Mouse (Mus musculus) urinary bladder, postnatal 4 days (tissue): Measurements from ENCODE around the gene Rbl2.

Source experiments
- DNase-seq, 2 experiments: peaks; one replicate each; pipeline ENCODE4 v3.0.0; 2021 to 2022; ENCODE audit warnings: low spot score in 2 of 2

Rbl2 gene

DNA sequence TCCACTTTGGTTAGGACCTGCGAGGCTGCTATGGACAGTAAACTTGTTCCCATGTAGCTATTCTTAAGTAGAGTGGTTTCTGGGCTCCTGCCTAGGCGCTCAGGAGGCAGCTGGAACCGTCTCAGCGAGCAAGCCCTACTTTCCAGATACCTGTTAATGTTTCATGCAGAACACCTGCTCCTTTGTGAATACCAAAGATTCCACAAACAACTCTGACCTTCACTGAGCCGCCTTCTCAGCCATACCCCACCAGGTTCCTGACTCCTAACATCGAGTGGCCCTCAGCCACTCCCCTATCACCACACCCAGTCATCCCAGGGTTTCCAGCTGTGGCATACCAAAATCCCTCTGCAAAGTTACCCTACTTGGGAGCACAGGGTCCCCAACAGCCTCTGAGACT, 100.3 kb downstream of the Rbl2 start:
- no peak for DNase-seq

DNA sequence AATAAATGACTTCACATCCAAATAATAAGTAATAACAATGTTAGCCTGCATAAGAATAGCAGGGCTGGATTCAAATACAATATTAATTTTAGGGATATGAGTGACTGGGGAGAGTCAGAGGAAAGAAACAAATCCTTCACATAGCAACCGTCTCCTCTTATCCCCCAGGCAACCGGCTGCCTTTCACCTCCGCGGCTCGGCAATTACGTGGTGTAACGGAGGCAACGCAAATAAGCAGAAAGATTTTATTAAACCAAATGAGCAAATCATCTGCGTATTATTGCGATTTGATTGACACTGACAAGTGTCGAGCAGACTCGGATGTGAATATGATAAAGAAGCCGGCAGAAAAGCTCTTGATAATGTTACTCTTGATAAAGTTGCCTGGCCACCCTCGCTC, 101.1 kb downstream of the Rbl2 start:
- DNase-seq = no peak

GRCm38 (mm10) chr8:91171605-91172004, 101.7 kb downstream of the Rbl2 start:
- no peak for DNase-seq
